Mouse (Mus musculus) lung, embryonic 16.5 days (tissue): ENCODE results near the gene Rhog. TPM values are rescaled to one million over a fixed set of nuclear protein-coding genes. Genes with fewer than 3 reads are reported as not detected.
A peak's percentile ranks its signal among the peaks of the same experiment; 100 is the strongest.

ENCODE experiments used
- ATAC-seq: fragments of 200-750 bp; cut with Nextera tagmentation; 2 replicates; pipeline ENCODE4 v1.8.0; 2017; ENCODE audit warnings: low read depth, mild to moderate bottlenecking, moderate library complexity
- H3K27ac ChIP-seq: fragments of 300-500 bp; sonication (generic); 2 replicates; pipeline ENCODE4 v1.5.1; 2014; ENCODE audit warnings: mild to moderate bottlenecking, control low read depth, low read length
- H3K27me3 ChIP-seq: fragments of 300-500 bp; sonication (generic); 2 replicates; pipeline ENCODE4 v1.6.1; 2014; ENCODE audit warnings: low read depth, low read length, mixed read lengths; ENCODE audit not compliant: control insufficient read depth, insufficient read depth
- H3K36me3 ChIP-seq: fragments of 300-500 bp; sonication (generic); 2 replicates; pipeline ENCODE4 v1.6.1; 2014; ENCODE audit warnings: low read length; ENCODE audit not compliant: control insufficient read depth, insufficient read depth
- H3K4me1 ChIP-seq: fragments of 300-500 bp; sonication (generic); replicated peaks from 2 replicates; pipeline ENCODE4 v1.6.1; 2014; ENCODE audit warnings: low read length, mixed read lengths; ENCODE audit not compliant: control insufficient read depth, insufficient read depth
- H3K4me2 ChIP-seq: fragments of 300-500 bp; sonication (generic); 2 replicates; pipeline ENCODE4 v1.6.1; 2014; ENCODE audit warnings: low read depth, low read length, control low read depth
- H3K4me3 ChIP-seq: fragments of 300-500 bp; sonication (generic); 2 replicates; pipeline ENCODE4 v1.5.1; 2014; ENCODE audit warnings: mild to moderate bottlenecking, low read length, control low read depth
- H3K9ac ChIP-seq: fragments of 300-500 bp; sonication (generic); 2 replicates; pipeline ENCODE4 v1.6.1; 2014; ENCODE audit warnings: low read length, control low read depth
- H3K9me3 ChIP-seq: fragments of 300-500 bp; sonication (generic); 2 replicates; pipeline ENCODE4 v1.6.1; 2016; ENCODE audit warnings: low read length; ENCODE audit not compliant: control insufficient read depth
- WGBS: fragments of 180-500 bp; shearing (Covaris S2); extraction: QIAGEN DNeasy Blood & Tissue Kit; methylation state at CpG from one replicate; pipeline ENCODE4 v1.1.7; 2014; 5-methylcytosine and 5-hydroxymethylcytosine counted together
- polyA plus RNA-seq: library from polyadenylated mRNA; unstranded; fragments of >200 nt; fragmentation: Nextera tagmentation; extraction: Ambion mirVana; gene quantifications from 2 replicates; pipeline ENCODE4 v1.2.1, GENCODE M21; 2015

Gene Rhog
- polyA plus RNA-seq, 1 experiment from 2014 or later = 78.1 TPM

DNA sequence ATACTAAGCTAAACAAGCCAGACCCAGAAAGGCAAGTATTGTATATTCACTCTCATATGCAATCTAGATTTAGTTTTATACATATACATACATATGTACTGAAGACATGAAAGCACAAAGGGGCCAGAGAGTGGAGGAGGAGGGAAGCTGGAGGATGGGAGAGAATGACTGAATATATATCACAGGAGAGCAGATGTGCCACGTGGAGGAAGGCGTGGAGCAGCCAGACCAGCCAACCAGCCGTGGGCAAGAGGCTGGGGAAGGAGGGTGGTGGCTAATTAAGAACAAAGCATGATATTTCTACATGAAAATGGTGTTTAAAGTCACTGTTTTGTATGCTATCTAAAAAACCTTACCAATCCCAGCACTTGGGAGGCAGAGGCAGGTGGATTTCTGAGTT is 2.9 kb upstream of the Rhog start:
- no peak for ATAC-seq
- 57% methylated on average over 3 of the region's 3 CpGs for WGBS
- Histone ChIP-seq H3K36me3 (no peaks in the 10 kb centered on the region), H3K4me3 (no peak overlapping the region), H3K27ac (no peak overlapping the region), H3K27me3 (no peaks in the 10 kb centered on the region), H3K9ac (no peak overlapping the region), H3K9me3 (no peaks in the 10 kb centered on the region), H3K4me1 (no peaks in the 10 kb centered on the region), H3K4me2 (no peak overlapping the region)

DNA sequence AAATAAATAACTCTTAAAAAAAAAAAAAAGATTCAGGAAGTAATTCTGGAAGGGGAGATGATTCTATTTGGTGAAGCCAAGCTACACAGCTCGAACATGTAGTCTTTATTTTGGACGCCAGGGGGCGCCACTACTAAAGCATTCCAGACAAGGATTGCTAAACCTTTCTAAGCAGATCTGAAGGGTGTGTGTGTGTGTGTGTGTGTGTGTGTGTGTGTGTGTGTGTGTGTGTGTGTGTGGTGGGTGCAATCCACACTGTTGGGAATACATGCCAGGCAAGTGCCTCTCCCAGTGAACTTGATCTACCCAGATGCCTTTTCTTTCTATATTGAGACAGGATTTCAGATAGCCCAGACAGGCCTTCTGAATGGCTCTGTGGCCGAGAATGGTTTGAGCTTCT is 2.3 kb upstream of the Rhog start:
- no peaks in the 10 kb centered on the region for H3K36me3 ChIP-seq

DNA sequence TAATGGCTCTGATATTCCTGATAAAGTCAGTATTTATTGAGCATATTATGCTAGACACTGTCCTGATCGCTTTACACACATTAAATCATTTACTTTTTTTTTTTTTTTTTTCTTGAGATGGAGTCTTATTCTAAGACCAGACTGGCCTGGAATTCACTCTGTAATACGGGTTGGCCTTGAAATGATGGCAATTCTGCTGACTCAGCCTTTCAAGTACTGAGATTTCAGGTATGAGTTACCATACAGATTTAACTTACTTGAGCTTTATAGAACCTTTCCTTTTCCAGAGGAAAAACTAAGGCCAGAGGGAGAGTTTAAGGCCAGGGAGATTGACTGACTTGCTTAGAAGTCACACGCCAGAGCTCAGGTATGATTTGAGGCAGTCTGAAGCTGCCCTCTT is 782 bp upstream of the Rhog start:
- Histone ChIP-seq H3K27me3 (no peaks in the 10 kb centered on the region), H3K9me3 (no peaks in the 10 kb centered on the region), H3K27ac (no peak overlapping the region), H3K9ac (no peak overlapping the region), H3K4me3 (no peak overlapping the region), H3K36me3 (no peaks in the 10 kb centered on the region), H3K4me1 (no peaks in the 10 kb centered on the region), H3K4me2 (no peak overlapping the region)
- no peak for ATAC-seq
- WGBS = 73% methylated on average over 3 of the region's 3 CpGs

More for the DNA sequence above, 2.3 kb upstream of the Rhog start:
- no peaks in the 10 kb centered on the region for H3K4me1 ChIP-seq
- WGBS = 17% methylated on average over 4 of the region's 4 CpGs
- H3K27ac ChIP-seq = no peak overlapping the region
- no peak overlapping the region for H3K4me3 ChIP-seq
- H3K9ac ChIP-seq = no peak overlapping the region
- no peaks in the 10 kb centered on the region for H3K27me3 ChIP-seq
- H3K4me2 ChIP-seq = no peak overlapping the region
- ATAC-seq = peak; percentile 45; the same call in 1 of the 2 replicates
- no peaks in the 10 kb centered on the region for H3K9me3 ChIP-seq

DNA sequence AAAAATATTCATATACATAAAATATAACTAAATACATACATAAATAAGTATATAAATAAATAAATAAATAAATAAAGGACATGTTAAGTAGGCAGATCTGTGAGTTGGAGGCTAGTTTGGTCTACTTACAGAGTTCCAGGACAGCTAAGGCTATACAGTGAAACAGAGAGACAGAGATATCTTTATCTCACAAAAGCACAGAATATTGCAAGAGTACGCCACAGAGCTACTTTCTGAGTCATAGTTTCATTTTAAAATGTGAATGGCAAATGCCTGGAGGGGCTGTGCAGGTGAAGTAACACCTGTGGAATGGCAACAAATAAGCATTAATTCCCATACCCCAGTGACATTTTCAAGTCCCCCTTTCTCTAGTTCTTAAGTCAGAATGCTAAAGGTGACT is 2.2 kb downstream of the Rhog start:
- no peaks in the 10 kb centered on the region for H3K36me3 ChIP-seq
- H3K27ac ChIP-seq = no peak overlapping the region
- no peaks in the 10 kb centered on the region for H3K9me3 ChIP-seq
- H3K4me1 ChIP-seq = peaks cover 9% of the 10 kb centered on the region
- no peak overlapping the region for H3K4me2 ChIP-seq
- WGBS = 70% methylated on average over 1 of the region's 1 CpGs
- no peak overlapping the region for H3K9ac ChIP-seq
- no peak overlapping the region for H3K4me3 ChIP-seq
- H3K27me3 ChIP-seq = no peaks in the 10 kb centered on the region
- no peak for ATAC-seq

DNA sequence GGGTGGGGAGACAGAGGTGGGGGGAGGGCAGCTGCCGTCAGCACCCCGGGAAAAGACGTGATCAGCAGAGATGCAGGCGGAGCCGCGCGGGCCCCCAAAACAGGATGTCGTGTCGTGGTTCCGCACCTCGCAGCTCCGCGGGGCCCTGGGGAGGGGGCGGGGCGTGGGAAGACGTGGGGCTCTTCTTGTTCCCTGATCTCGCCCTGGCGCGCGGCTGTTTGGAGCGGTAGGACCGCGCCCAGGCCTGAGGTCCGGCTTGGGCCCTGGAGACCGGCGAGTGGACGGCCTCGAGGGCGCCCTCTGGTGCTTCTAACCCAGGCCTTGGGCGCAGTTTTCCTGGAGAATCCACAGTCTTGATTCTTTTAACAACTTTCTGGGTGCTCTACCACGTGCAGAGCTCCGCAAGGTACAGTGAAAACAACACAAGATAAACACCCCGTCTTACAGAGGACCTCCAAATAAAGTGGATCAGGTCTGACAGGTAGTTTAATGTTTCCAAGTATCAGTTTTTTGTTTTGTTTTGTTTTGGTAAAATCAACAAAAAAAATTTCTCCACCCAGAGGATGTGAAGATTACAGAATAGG is 5.1 kb downstream of the Rhog start:
- no peaks in the 10 kb centered on the region for H3K27me3 ChIP-seq
- no peaks in the 10 kb centered on the region for H3K9me3 ChIP-seq
- peak overlapping the region; percentile 83 for H3K4me2 ChIP-seq
- H3K9ac ChIP-seq = peak overlapping the region; percentile 95
- H3K4me1 ChIP-seq = peaks cover 38% of the 10 kb centered on the region
- peak overlapping the region; percentile 91 for H3K4me3 ChIP-seq
- WGBS = 1% methylated on average over 32 of the region's 33 CpGs
- peak overlapping the region; percentile 100 for H3K27ac ChIP-seq
- peak; percentile 87 for ATAC-seq
- H3K36me3 ChIP-seq = no peaks in the 10 kb centered on the region

DNA sequence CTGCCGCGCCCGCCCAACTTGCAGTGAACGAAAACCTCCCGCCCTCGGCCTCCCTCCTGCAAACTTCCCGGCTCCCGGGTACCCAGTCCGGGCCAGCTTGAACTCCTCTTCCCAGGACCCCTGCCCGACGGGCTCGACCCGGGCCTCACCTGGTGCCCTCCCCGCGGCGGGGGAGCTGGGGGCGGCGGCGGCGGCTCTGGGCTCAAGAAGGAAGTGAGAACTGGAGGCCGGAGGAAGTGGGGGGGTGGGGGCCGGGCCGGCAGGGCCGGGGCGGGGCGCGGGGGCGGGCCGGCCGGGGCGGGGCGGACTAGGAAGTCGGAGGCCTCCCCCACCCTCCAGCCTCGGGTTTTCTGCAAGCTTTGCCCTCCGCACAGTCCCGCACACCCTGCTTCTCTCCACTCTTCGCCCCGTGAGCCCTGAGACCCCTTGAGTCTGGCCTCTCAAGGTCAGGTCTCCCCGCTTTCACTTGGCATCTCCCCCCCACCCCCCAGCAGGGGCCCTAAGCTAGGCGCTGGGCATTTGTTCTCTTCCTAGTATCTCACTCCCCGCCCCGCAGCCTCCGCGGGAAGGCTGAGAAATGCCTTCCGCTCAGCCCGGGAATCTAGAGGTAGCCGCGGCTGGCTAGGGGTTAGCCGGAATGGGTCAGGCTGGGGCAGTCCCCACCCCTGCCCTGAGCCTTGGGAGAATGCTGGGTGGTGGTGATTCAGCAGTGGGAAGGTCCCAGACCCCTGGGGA is 5.8 kb downstream of the Rhog start:
- H3K4me3 ChIP-seq = peak overlapping the region; percentile 91
- WGBS = under 1% methylated on average over 34 of the region's 49 CpGs
- peak; percentile 88 for ATAC-seq
- H3K4me1 ChIP-seq = peaks cover 43% of the 10 kb centered on the region
- no peaks in the 10 kb centered on the region for H3K9me3 ChIP-seq
- peak overlapping the region; percentile 100 for H3K27ac ChIP-seq
- no peaks in the 10 kb centered on the region for H3K27me3 ChIP-seq
- no peaks in the 10 kb centered on the region for H3K36me3 ChIP-seq
- peak overlapping the region; percentile 95 for H3K9ac ChIP-seq
- peak overlapping the region; percentile 83 for H3K4me2 ChIP-seq

DNA sequence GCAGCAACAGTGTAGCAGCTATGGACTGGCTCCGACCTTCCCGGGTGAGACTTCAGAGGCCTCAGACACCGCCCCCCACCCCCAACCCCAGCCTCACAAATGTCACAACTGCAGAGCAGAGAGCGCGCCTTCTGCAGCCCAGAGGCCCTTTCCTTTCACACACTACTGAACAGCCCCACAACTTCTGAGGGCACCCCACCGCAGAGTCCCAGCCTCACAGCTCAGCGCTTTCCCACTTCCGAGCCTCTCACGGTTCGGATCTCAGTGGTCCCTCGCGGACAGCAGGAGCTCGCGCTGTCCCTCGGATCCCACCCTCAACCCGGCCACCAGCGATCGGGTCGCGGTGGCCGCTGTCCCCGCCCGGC is 6.3 kb downstream of the Rhog start:
- H3K27ac ChIP-seq = peak overlapping the region; percentile 100
- peak overlapping the region; percentile 83 for H3K4me2 ChIP-seq
- peaks cover 49% of the 10 kb centered on the region for H3K4me1 ChIP-seq
- no peaks in the 10 kb centered on the region for H3K36me3 ChIP-seq
- H3K27me3 ChIP-seq = no peaks in the 10 kb centered on the region
- H3K9me3 ChIP-seq = no peaks in the 10 kb centered on the region
- peak; percentile 13 for ATAC-seq
- peak overlapping the region; percentile 95 for H3K9ac ChIP-seq
- under 1% methylated on average over 23 of the region's 23 CpGs for WGBS
- H3K4me3 ChIP-seq = peak overlapping the region; percentile 91

DNA sequence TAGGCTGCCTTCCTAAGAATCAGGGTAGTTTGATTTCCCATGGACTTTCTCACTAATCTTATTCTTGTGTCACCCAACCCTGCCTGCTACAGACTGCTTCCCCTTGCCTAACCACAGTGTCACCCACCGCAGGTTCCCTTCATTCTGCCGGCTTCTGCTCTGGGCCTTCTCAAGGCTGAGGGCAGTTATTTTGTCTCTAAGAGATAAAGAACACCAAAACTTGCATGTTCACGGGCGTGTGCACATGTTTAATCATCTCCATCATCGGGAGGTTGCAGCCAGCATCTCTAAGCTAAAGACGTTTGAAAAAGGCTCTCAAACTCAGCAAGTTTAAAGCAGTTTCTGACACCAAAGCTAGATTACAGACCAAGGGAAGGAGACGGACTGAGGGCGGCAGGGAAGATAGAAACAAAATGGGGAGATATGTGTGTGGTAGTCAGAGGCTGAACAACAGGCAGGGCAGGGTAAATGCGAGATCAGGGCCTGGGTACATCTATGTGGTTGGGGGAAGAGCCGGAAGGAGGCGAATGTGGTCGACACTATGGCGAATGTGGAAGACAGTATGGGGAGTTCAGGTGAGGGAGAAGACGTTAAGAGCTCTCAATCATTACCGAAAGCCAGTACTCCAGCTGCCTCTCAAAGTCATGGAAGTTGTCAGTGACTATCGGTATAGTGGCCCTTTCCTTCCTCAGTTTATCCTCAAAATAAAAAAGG is 7.0 kb downstream of the Rhog start:
- peaks cover 56% of the 10 kb centered on the region for H3K4me1 ChIP-seq
- no peaks in the 10 kb centered on the region for H3K27me3 ChIP-seq
- no peaks in the 10 kb centered on the region for H3K36me3 ChIP-seq
- no peak for ATAC-seq
- peak overlapping the region; percentile 95 for H3K9ac ChIP-seq
- H3K4me2 ChIP-seq = peak overlapping the region; percentile 83
- no peaks in the 10 kb centered on the region for H3K9me3 ChIP-seq
- H3K4me3 ChIP-seq = peak overlapping the region; percentile 91
- WGBS = 12% methylated on average over 16 of the region's 16 CpGs
- H3K27ac ChIP-seq = peak overlapping the region; percentile 100
